Mouse (Mus musculus) brain, embryonic 14.5 days (tissue): ENCODE measurements around the gene Wdr37.
A peak's percentile ranks its signal among the peaks of the same experiment; 100 is the strongest.

ENCODE experiments used
- CTCF ChIP-seq: fragments of 200-500 bp; IDR thresholded peaks from 2 replicates; pipeline ENCODE4 v1.5.1; 2012; ENCODE audit warnings: inconsistent platforms, mild to moderate bottlenecking, moderate library complexity, borderline replicate concordance; ENCODE audit not compliant: insufficient read depth, insufficient read length; ENCODE audit errors: extremely low read depth
- POLR2A ChIP-seq: fragments of 200-500 bp; IDR thresholded peaks from 2 replicates; pipeline ENCODE4 v1.6.1; 2012; ENCODE audit warnings: mild to moderate bottlenecking, inconsistent platforms, borderline replicate concordance; ENCODE audit not compliant: poor library complexity, insufficient read depth, insufficient read length, severe bottlenecking; ENCODE audit errors: extremely low read depth

DNA sequence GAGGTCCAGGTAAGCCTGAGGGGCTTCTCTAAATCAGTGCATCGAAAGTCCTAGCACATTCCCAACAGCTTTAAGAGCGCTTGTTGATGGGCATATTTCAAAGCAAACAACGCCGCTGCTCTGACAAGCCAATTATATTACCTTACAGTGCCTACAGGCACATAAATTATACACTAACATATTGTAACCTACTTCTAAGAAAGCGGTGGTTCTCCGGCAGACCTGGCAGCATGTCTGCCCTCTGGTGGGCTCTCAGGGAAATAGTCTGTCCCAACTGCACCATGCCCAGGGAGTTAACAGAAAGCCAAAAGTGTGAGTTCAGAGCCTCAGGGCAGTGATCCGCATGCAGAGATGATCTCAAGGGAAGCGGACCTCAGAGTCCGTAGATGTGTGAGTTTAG is 86.5 kb downstream of the Wdr37 start:
- TF ChIP-seq POLR2A (no peak), CTCF (peak; percentile 83)
